Mouse (Mus musculus): Measurements from ENCODE around the gene Rrp8. TPM values are rescaled to one million over a fixed set of nuclear protein-coding genes. Genes with fewer than 3 reads are reported as not detected.

Rrp8 gene
- total RNA-seq, 4 experiments from 2014 or later: 10.5 to 15.6 (median 13.4) TPM

GRCm38 (mm10) chr7:105703816-105704215 is 33.4 kb downstream of the Rrp8 start:
- DNase-seq (ENCODE audit: low spot score in 2 of 2): no peak

GRCm38 (mm10) chr7:105703184-105703583 is 34.0 kb downstream of the Rrp8 start:
- no peak for DNase-seq (ENCODE audit: low spot score in 2 of 2)

- no peak for DNase-seq (ENCODE audit: low spot score in 2 of 2)
Measured at GRCm38 (mm10) chr7:105690875-105691274, 46.3 kb downstream of the Rrp8 start.

- no peak for DNase-seq (ENCODE audit: low spot score in 2 of 2)
Measured at GRCm38 (mm10) chr7:105685541-105686197, 51.5 kb downstream of the Rrp8 start.

Other genes starting within 250 kb of the Rrp8 start
- 10 to 100 TPM; 47.6 to 60.6 (median 56.7) TPM for gene Smpd1, start 183.0 kb downstream of the Rrp8 start, total RNA-seq (2022)
- 1 to 10 TPM; 4.7 to 8.0 (median 6.8) TPM for gene Apbb1, start 155.7 kb downstream of the Rrp8 start, total RNA-seq (2022)
- under 1 TPM in 1 of 4 experiments, not detected in 3; 0.64 TPM for gene Hpx, start 137.2 kb downstream of the Rrp8 start, total RNA-seq (2022)
- 10 to 100 TPM; 10.0 to 14.9 (median 12.3) TPM for gene Trim3, start 103.8 kb downstream of the Rrp8 start, total RNA-seq (2022)
- 10 to 100 TPM; 57.2 to 68.1 (median 62.0) TPM for gene Timm10b, start 97.3 kb downstream of the Rrp8 start, total RNA-seq (2022)
- gene Arfip2, start 97.0 kb downstream of the Rrp8 start, total RNA-seq (2022): 1 to 10 TPM; 3.3 to 7.9 (median 6.2) TPM
- gene Gm45799, start 96.8 kb downstream of the Rrp8 start, total RNA-seq (2022): 1 to 10 TPM in 2 of 4 experiments, under 1 TPM in 2; 0.48 to 5.2 (median 2.2) TPM
- under 1 TPM; 0.09 to 0.19 (median 0.11) TPM for gene Dnhd1, start 86.6 kb downstream of the Rrp8 start, total RNA-seq (2022)
- 10 to 100 TPM; 35.7 to 41.8 (median 38.3) TPM for gene Ilk, start 793 bp downstream of the Rrp8 start, total RNA-seq (2022)
- gene Taf10, start 7.0 kb upstream of the Rrp8 start, total RNA-seq (2022): 100 to 1,000 TPM in 1 of 4 experiments, 10 to 100 TPM in 3; 89.4 to 106 (median 97.8) TPM
- gene Tpp1, start 14.8 kb upstream of the Rrp8 start, total RNA-seq (2022): 10 to 100 TPM; 35.3 to 54.3 (median 47.8) TPM
- 1 to 10 TPM; 1.4 to 2.1 (median 1.7) TPM for gene Dchs1, start 50.3 kb upstream of the Rrp8 start, total RNA-seq (2022)
- gene Mrpl17, start 73.7 kb upstream of the Rrp8 start, total RNA-seq (2022): 100 to 1,000 TPM; 108 to 123 (median 112) TPM
- gene Gm4070, start 216.6 kb upstream of the Rrp8 start, total RNA-seq (2022): 1 to 10 TPM in 3 of 4 experiments, under 1 TPM in 1; 0.68 to 3.8 (median 2.1) TPM